Mouse (Mus musculus) neural tube, embryonic 12.5 days (tissue): ENCODE results near the gene Eif2b3. TPM values are rescaled to one million over a fixed set of nuclear protein-coding genes. Genes with fewer than 3 reads are reported as not detected.

Experiments
- ATAC-seq: fragments of 200-750 bp; cut with Nextera tagmentation; 2 replicates; pipeline ENCODE4 v1.8.0; 2017; ENCODE audit warnings: low read depth, mild to moderate bottlenecking, moderate TSS enrichment, moderate library complexity; ENCODE audit not compliant: low FRiP score
- H3K27ac ChIP-seq: fragments of 300-500 bp; sonication (generic); 2 replicates; pipeline ENCODE4 v1.5.1; 2016
- H3K27me3 ChIP-seq: fragments of 300-500 bp; sonication (generic); replicated peaks from 2 replicates; pipeline ENCODE4 v1.6.1; 2016; ENCODE audit warnings: mild to moderate bottlenecking
- H3K36me3 ChIP-seq: fragments of 300-500 bp; sonication (generic); 2 replicates; pipeline ENCODE4 v1.6.1; 2016; ENCODE audit warnings: mild to moderate bottlenecking
- H3K4me1 ChIP-seq: fragments of 300-500 bp; sonication (generic); 2 replicates; pipeline ENCODE4 v1.6.1; 2016
- H3K4me2 ChIP-seq: fragments of 300-500 bp; sonication (generic); replicated peaks from 2 replicates; pipeline ENCODE4 v1.6.1; 2016; ENCODE audit warnings: mild to moderate bottlenecking
- H3K4me3 ChIP-seq: fragments of 300-500 bp; sonication (generic); 2 replicates; pipeline ENCODE4 v1.5.1; 2016
- H3K9ac ChIP-seq: fragments of 300-500 bp; sonication (generic); 2 replicates; pipeline ENCODE4 v1.6.1; 2016; ENCODE audit warnings: mild to moderate bottlenecking
- H3K9me3 ChIP-seq: fragments of 300-500 bp; sonication (generic); 2 replicates; pipeline ENCODE4 v1.6.1; 2016; ENCODE audit warnings: mild to moderate bottlenecking
- WGBS: fragments of 180-500 bp; shearing (Covaris S2); methylation state at CpG from one replicate; pipeline ENCODE4 v1.1.7; 2016; 5-methylcytosine and 5-hydroxymethylcytosine counted together
- polyA plus RNA-seq: library from polyadenylated mRNA; unstranded; fragments of >200 nt; fragmentation: Nextera tagmentation; extraction: Ambion mirVana; gene quantifications from 2 replicates; pipeline ENCODE4 v1.2.1, GENCODE M21; 2016

Gene Eif2b3
- polyA plus RNA-seq, 1 experiment from 2014 or later: 48.6 TPM

- peak overlapping the region; percentile 5; the same call in 1 of the 2 replicates for H3K27ac ChIP-seq
- no peak for ATAC-seq
- no peaks in the 10 kb centered on the region for H3K36me3 ChIP-seq
- 30% methylated on average over 9 of the region's 9 CpGs for WGBS
- no peak overlapping the region for H3K4me3 ChIP-seq
- no peak overlapping the region for H3K9ac ChIP-seq
- no peaks in the 10 kb centered on the region for H3K9me3 ChIP-seq
- H3K27me3 ChIP-seq: no peaks in the 10 kb centered on the region
- no peak overlapping the region for H3K4me2 ChIP-seq
- H3K4me1 ChIP-seq: peaks cover 22% of the 10 kb centered on the region
Measured at GRCm38 (mm10) chr4:117039925-117040687, 20.9 kb downstream of the Eif2b3 start.

GRCm38 (mm10) chr4:117040791-117041190 is 21.6 kb downstream of the Eif2b3 start:
- no peak overlapping the region for H3K9ac ChIP-seq
- peaks cover 22% of the 10 kb centered on the region for H3K4me1 ChIP-seq
- ATAC-seq: no peak
- no peak overlapping the region for H3K4me3 ChIP-seq
- no peak overlapping the region for H3K4me2 ChIP-seq
- no peak overlapping the region for H3K27ac ChIP-seq
- WGBS: 48% methylated on average over 1 of the region's 1 CpGs
- H3K9me3 ChIP-seq: no peaks in the 10 kb centered on the region
- no peaks in the 10 kb centered on the region for H3K36me3 ChIP-seq
- no peaks in the 10 kb centered on the region for H3K27me3 ChIP-seq

- Histone ChIP-seq H3K4me1 (peaks cover 22% of the 10 kb centered on the region), H3K4me3 (no peak overlapping the region), H3K27me3 (no peaks in the 10 kb centered on the region), H3K27ac (no peak overlapping the region), H3K9me3 (no peaks in the 10 kb centered on the region), H3K4me2 (no peak overlapping the region), H3K36me3 (no peaks in the 10 kb centered on the region), H3K9ac (no peak overlapping the region)
- 71% methylated on average over 4 of the region's 4 CpGs for WGBS
- no peak for ATAC-seq
Measured at GRCm38 (mm10) chr4:117041283-117041721, 22.1 kb downstream of the Eif2b3 start.

GRCm38 (mm10) chr4:117048836-117049235 is 29.6 kb downstream of the Eif2b3 start:
- Histone ChIP-seq H3K36me3 (peaks cover 3% of the 10 kb centered on the region; the same call in 1 of the 2 replicates), H3K27ac (no peak overlapping the region), H3K27me3 (no peaks in the 10 kb centered on the region), H3K4me1 (no peaks in the 10 kb centered on the region), H3K9me3 (no peaks in the 10 kb centered on the region), H3K4me3 (no peak overlapping the region), H3K9ac (no peak overlapping the region), H3K4me2 (no peak overlapping the region)
- no peak for ATAC-seq
- 87% methylated on average over 3 of the region's 3 CpGs for WGBS

DNA sequence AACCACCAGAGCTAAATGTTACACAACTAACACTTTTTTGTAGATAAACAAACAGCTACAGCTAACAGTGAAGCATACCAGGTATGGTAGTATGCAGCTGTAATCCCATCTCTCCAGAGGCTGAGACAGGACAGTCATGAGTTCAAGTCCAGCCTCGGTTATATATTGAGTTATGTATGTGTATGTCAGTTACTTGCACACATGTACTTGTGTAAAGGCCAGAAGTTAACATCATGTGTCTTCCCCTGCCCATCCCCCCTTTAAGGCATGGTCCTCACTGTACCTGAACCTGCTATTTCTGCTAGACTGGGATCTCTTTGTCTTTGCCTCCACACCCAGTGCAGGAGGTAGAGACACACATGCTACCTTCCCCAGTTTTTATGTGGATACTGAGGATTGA is 30.3 kb downstream of the Eif2b3 start:
- Histone ChIP-seq H3K4me2 (no peak overlapping the region), H3K4me3 (no peak overlapping the region), H3K9me3 (no peaks in the 10 kb centered on the region), H3K4me1 (no peaks in the 10 kb centered on the region), H3K9ac (no peak overlapping the region), H3K36me3 (peaks cover 3% of the 10 kb centered on the region; the same call in 1 of the 2 replicates), H3K27ac (no peak overlapping the region), H3K27me3 (no peaks in the 10 kb centered on the region)
- 88% methylated on average over 1 of the region's 1 CpGs for WGBS
- no peak for ATAC-seq

- Histone ChIP-seq H3K4me3 (no peak overlapping the region), H3K9me3 (no peaks in the 10 kb centered on the region), H3K9ac (no peak overlapping the region), H3K36me3 (peaks cover 3% of the 10 kb centered on the region; the same call in 1 of the 2 replicates), H3K4me1 (no peaks in the 10 kb centered on the region), H3K27ac (no peak overlapping the region), H3K27me3 (no peaks in the 10 kb centered on the region), H3K4me2 (no peak overlapping the region)
- WGBS: 83% methylated on average over 4 of the region's 4 CpGs
- ATAC-seq: no peak
Measured at GRCm38 (mm10) chr4:117052626-117053025, 33.4 kb downstream of the Eif2b3 start.

- H3K9ac ChIP-seq: no peak overlapping the region
- 80% methylated on average over 4 of the region's 4 CpGs for WGBS
- H3K36me3 ChIP-seq: 0 out of 2 replicates have a peak, but pooled peaks cover 3% of the 10 kb centered on the region
- H3K27me3 ChIP-seq: no peaks in the 10 kb centered on the region
- H3K27ac ChIP-seq: no peak overlapping the region
- no peak overlapping the region for H3K4me3 ChIP-seq
- no peaks in the 10 kb centered on the region for H3K4me1 ChIP-seq
- H3K4me2 ChIP-seq: no peak overlapping the region
- H3K9me3 ChIP-seq: no peaks in the 10 kb centered on the region
- no peak for ATAC-seq
Measured at GRCm38 (mm10) chr4:117053956-117054355, 34.8 kb downstream of the Eif2b3 start.

GRCm38 (mm10) chr4:117056102-117056501 is 36.9 kb downstream of the Eif2b3 start:
- H3K4me1 ChIP-seq: no peaks in the 10 kb centered on the region
- no peak overlapping the region for H3K4me3 ChIP-seq
- no peak overlapping the region for H3K9ac ChIP-seq
- ATAC-seq: no peak
- no peaks in the 10 kb centered on the region for H3K27me3 ChIP-seq
- no peaks in the 10 kb centered on the region for H3K9me3 ChIP-seq
- 0 out of 2 replicates have a peak, but pooled peaks cover 3% of the 10 kb centered on the region for H3K36me3 ChIP-seq
- H3K27ac ChIP-seq: no peak overlapping the region
- H3K4me2 ChIP-seq: no peak overlapping the region

DNA sequence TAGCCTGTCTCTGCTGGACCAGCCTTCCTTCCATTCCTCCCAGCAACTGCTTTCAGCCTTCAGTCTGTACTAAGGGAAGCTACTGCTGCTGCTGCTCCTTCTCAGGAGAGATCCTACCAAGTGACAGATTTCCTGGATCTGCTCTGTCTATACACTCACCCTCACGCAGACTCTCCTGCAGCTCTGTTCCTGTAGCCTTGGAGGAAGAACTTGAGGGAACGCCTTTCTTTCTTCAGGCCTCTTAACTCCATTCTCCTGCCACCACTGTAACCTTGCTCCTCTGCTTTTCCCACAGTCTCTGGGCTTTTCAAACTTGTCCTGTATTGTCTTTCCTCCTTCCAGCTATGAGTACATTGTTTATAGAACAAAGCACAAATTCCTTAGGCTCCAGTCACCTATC is 37.3 kb downstream of the Eif2b3 start:
- WGBS: 75% methylated on average over 2 of the region's 2 CpGs

DNA sequence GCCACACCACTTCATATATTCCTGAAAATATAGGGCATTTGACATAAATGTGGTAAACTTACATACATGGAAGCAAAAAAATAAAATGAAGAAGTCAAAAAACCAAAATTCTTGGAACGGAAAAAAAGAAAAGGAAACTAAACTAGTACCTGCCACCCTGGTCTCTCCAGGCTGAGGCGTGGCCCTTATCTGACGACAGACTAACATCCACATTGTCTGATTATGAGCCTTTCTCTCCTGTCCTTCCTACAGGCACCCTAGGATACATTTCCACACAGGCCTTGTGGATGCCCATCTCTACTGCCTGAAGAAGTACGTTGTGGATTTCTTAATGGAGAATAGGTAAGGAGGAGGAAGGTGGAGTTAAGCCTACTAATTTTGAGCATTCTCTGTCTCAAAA is 39.3 kb downstream of the Eif2b3 start:
- Histone ChIP-seq H3K4me1 (peaks cover 5% of the 10 kb centered on the region; the same call in 1 of the 2 replicates), H3K4me2 (no peak overlapping the region), H3K36me3 (peaks cover 12% of the 10 kb centered on the region; the same call in 1 of the 2 replicates), H3K4me3 (no peak overlapping the region), H3K9me3 (no peaks in the 10 kb centered on the region), H3K27ac (no peak overlapping the region), H3K27me3 (no peaks in the 10 kb centered on the region), H3K9ac (no peak overlapping the region)
- no peak for ATAC-seq
- WGBS: 88% methylated on average over 4 of the region's 4 CpGs

More for the DNA sequence above, 37.3 kb downstream of the Eif2b3 start:
- H3K4me3 ChIP-seq: no peak overlapping the region
- no peak for ATAC-seq
- no peak overlapping the region for H3K4me2 ChIP-seq
- H3K27ac ChIP-seq: no peak overlapping the region
- no peaks in the 10 kb centered on the region for H3K4me1 ChIP-seq
- no peaks in the 10 kb centered on the region for H3K9me3 ChIP-seq
- 0 out of 2 replicates have a peak, but pooled peaks cover 6% of the 10 kb centered on the region for H3K36me3 ChIP-seq
- no peak overlapping the region for H3K9ac ChIP-seq
- H3K27me3 ChIP-seq: no peaks in the 10 kb centered on the region

- ATAC-seq: no peak
- Histone ChIP-seq H3K4me2 (no peak overlapping the region), H3K27me3 (no peaks in the 10 kb centered on the region), H3K9ac (no peak overlapping the region), H3K27ac (no peak overlapping the region), H3K36me3 (peaks cover 34% of the 10 kb centered on the region), H3K4me3 (no peak overlapping the region), H3K4me1 (peaks cover 5% of the 10 kb centered on the region; the same call in 1 of the 2 replicates), H3K9me3 (no peaks in the 10 kb centered on the region)
- 31% methylated on average over 4 of the region's 4 CpGs for WGBS
Measured at GRCm38 (mm10) chr4:117062700-117063390, 43.6 kb downstream of the Eif2b3 start.

DNA sequence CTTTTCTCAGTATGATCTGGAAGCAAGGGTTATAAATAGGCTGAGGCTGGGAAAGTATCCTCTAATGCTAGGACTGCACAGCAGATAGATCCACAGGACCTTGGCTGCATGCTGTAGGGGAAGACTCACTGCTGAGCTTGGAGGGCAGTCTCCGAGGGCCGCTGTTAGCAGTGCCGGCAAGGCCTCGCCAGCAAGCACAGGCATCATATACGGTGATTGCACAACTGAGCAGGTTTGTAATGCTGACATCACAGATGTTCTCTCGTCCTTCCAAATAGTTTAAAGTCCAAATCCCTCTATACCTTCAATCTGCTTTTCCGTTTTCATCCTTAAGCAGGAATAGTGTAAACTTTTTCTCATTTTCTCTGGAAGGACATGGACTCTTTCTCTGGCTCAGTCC is 48.8 kb downstream of the Eif2b3 start:
- WGBS: 95% methylated on average over 7 of the region's 7 CpGs
- H3K27me3 ChIP-seq: no peaks in the 10 kb centered on the region
- no peaks in the 10 kb centered on the region for H3K9me3 ChIP-seq
- H3K4me3 ChIP-seq: no peak overlapping the region
- peaks cover 58% of the 10 kb centered on the region for H3K36me3 ChIP-seq
- no peak overlapping the region for H3K4me2 ChIP-seq
- no peak overlapping the region for H3K27ac ChIP-seq
- H3K9ac ChIP-seq: no peak overlapping the region
- no peaks in the 10 kb centered on the region for H3K4me1 ChIP-seq
- ATAC-seq: no peak
